Mouse (Mus musculus): ENCODE results near the gene Shroom3.

- TF ChIP-seq CTCF (IDR thresholded peaks at IDR 0.05; ENCODE audit: control insufficient read depth, insufficient read depth, insufficient read length): no peak
- TF ChIP-seq MYOG (IDR thresholded peaks at IDR 0.05; ENCODE audit: control insufficient read depth, extremely low read depth, insufficient read length): no peak
- TF ChIP-seq FOSL1 (IDR thresholded peaks at IDR 0.05; ENCODE audit: insufficient read depth, low read length, poor library complexity, severe bottlenecking): no peak
- no peak for TF ChIP-seq MYOD1 (IDR thresholded peaks at IDR 0.05; ENCODE audit: control insufficient read depth, insufficient read length, low read depth)
- TF ChIP-seq USF1 (IDR thresholded peaks at IDR 0.05; ENCODE audit: low read depth): no peak
- TF ChIP-seq MAX (IDR thresholded peaks at IDR 0.05): no peak
- TF ChIP-seq CEBPB (IDR thresholded peaks at IDR 0.05; ENCODE audit: low read depth): no peak
These were observed 151.3 kb downstream of the Shroom3 start for GRCm38 (mm10) chr5:92834513-92834912.
